Mouse (Mus musculus): Measurements from ENCODE around the gene Eln. TPM values are rescaled to one million over a fixed set of nuclear protein-coding genes. Genes with fewer than 3 reads are reported as not detected.

Eln gene
- polyA plus RNA-seq, 1 experiment from 2014 or later, result 14.8 TPM

- Histone ChIP-seq H3K4me1 (ENCODE audit: insufficient read depth) (peaks cover 2% of the 10 kb centered on the region; the same call in 1 of the 2 replicates), H3K4me2 (ENCODE audit: low read depth, low read length) (no peak overlapping the region), H3K27ac (ENCODE audit: low read depth) (no peak overlapping the region), H3K27me3 (ENCODE audit: insufficient read depth, low read length) (no peaks in the 10 kb centered on the region), H3K9ac (replicated peaks) (no peak overlapping the region), H3K4me3 (ENCODE audit: low read depth, low read length) (no peak overlapping the region), H3K36me3 (replicated peaks; ENCODE audit: insufficient read depth, low read length) (no peaks in the 10 kb centered on the region), H3K9me3 (ENCODE audit: low read length) (no peaks in the 10 kb centered on the region)
- DNase-seq, result no peak
- no peak for ATAC-seq
- TF ChIP-seq CTCF (IDR thresholded peaks at IDR 0.05; ENCODE audit: low read depth) (no peak), EP300 (IDR thresholded peaks at IDR 0.05; ENCODE audit: low read depth) (no peak)
- 41% methylated on average over 3 of the region's 3 CpGs for WGBS (ENCODE audit: insufficient replicate concordance)
Observed at GRCm38 (mm10) chr5:134739951-134740350, 7.2 kb downstream of the Eln start.

- H3K4me3 ChIP-seq (ENCODE audit: low read depth, low read length), result no peak overlapping the region
- TF ChIP-seq CTCF (IDR thresholded peaks at IDR 0.05; ENCODE audit: low read depth) (no peak), EP300 (IDR thresholded peaks at IDR 0.05; ENCODE audit: low read depth) (no peak)
- no peaks in the 10 kb centered on the region for H3K27me3 ChIP-seq (ENCODE audit: insufficient read depth, low read length)
- no peaks in the 10 kb centered on the region for H3K36me3 ChIP-seq (replicated peaks; ENCODE audit: insufficient read depth, low read length)
- 60% methylated on average over 2 of the region's 2 CpGs for WGBS (ENCODE audit: insufficient replicate concordance)
- H3K27ac ChIP-seq (ENCODE audit: low read depth), result no peak overlapping the region
- no peaks in the 10 kb centered on the region for H3K4me1 ChIP-seq (ENCODE audit: insufficient read depth)
- no peaks in the 10 kb centered on the region for H3K9me3 ChIP-seq (ENCODE audit: low read length)
- ATAC-seq, result peak; percentile 80
- H3K9ac ChIP-seq (replicated peaks), result no peak overlapping the region
- H3K4me2 ChIP-seq (ENCODE audit: low read depth, low read length), result no peak overlapping the region
- no peak for DNase-seq
Observed at GRCm38 (mm10) chr5:134734920-134735319, 12.2 kb downstream of the Eln start.

GRCm38 (mm10) chr5:134734072-134734471 is 13.1 kb downstream of the Eln start:
- DNase-seq, result no peak
- Histone ChIP-seq H3K9ac (replicated peaks) (no peak overlapping the region), H3K9me3 (ENCODE audit: low read length) (no peaks in the 10 kb centered on the region), H3K36me3 (replicated peaks; ENCODE audit: insufficient read depth, low read length) (no peaks in the 10 kb centered on the region), H3K4me1 (ENCODE audit: insufficient read depth) (no peaks in the 10 kb centered on the region), H3K27me3 (ENCODE audit: insufficient read depth, low read length) (no peaks in the 10 kb centered on the region), H3K27ac (ENCODE audit: low read depth) (no peak overlapping the region), H3K4me3 (ENCODE audit: low read depth, low read length) (no peak overlapping the region), H3K4me2 (ENCODE audit: low read depth, low read length) (no peak overlapping the region)
- WGBS (ENCODE audit: insufficient replicate concordance), result 64% methylated on average over 5 of the region's 5 CpGs
- ATAC-seq, result no peak
- TF ChIP-seq CTCF (IDR thresholded peaks at IDR 0.05; ENCODE audit: low read depth) (no peak), EP300 (IDR thresholded peaks at IDR 0.05; ENCODE audit: low read depth) (no peak)

GRCm38 (mm10) chr5:134733241-134733640 is 13.9 kb downstream of the Eln start:
- no peak for ATAC-seq
- DNase-seq, result no peak
- Histone ChIP-seq H3K4me3 (ENCODE audit: low read depth, low read length) (no peak overlapping the region), H3K9me3 (ENCODE audit: low read length) (no peaks in the 10 kb centered on the region), H3K27me3 (ENCODE audit: insufficient read depth, low read length) (no peaks in the 10 kb centered on the region), H3K27ac (ENCODE audit: low read depth) (no peak overlapping the region), H3K36me3 (replicated peaks; ENCODE audit: insufficient read depth, low read length) (no peaks in the 10 kb centered on the region), H3K4me1 (ENCODE audit: insufficient read depth) (no peaks in the 10 kb centered on the region), H3K9ac (replicated peaks) (no peak overlapping the region), H3K4me2 (ENCODE audit: low read depth, low read length) (no peak overlapping the region)
- 60% methylated on average over 4 of the region's 4 CpGs for WGBS (ENCODE audit: insufficient replicate concordance)
- no peak for TF ChIP-seq CTCF (IDR thresholded peaks at IDR 0.05; ENCODE audit: low read depth)
- no peak for TF ChIP-seq EP300 (IDR thresholded peaks at IDR 0.05; ENCODE audit: low read depth)

- H3K4me2 ChIP-seq (ENCODE audit: low read depth, low read length), result no peak overlapping the region
- H3K27me3 ChIP-seq (ENCODE audit: insufficient read depth, low read length), result no peaks in the 10 kb centered on the region
- no peak overlapping the region for H3K9ac ChIP-seq (replicated peaks)
- no peak overlapping the region for H3K27ac ChIP-seq (ENCODE audit: low read depth)
- no peaks in the 10 kb centered on the region for H3K36me3 ChIP-seq (replicated peaks; ENCODE audit: insufficient read depth, low read length)
- 83% methylated on average over 12 of the region's 12 CpGs for WGBS (ENCODE audit: insufficient replicate concordance)
- H3K9me3 ChIP-seq (ENCODE audit: low read length), result no peaks in the 10 kb centered on the region
- ATAC-seq (no peak), DNase-seq (no peak)
- H3K4me1 ChIP-seq (ENCODE audit: insufficient read depth), result no peaks in the 10 kb centered on the region
- TF ChIP-seq EP300 (IDR thresholded peaks at IDR 0.05; ENCODE audit: low read depth) (no peak), CTCF (IDR thresholded peaks at IDR 0.05; ENCODE audit: low read depth) (no peak)
- no peak overlapping the region for H3K4me3 ChIP-seq (ENCODE audit: low read depth, low read length)
Observed at GRCm38 (mm10) chr5:134729124-134729523, 18.0 kb downstream of the Eln start.

GRCm38 (mm10) chr5:134728535-134728934 is 18.6 kb downstream of the Eln start:
- ATAC-seq (no peak), DNase-seq (no peak)
- H3K27ac ChIP-seq (ENCODE audit: low read depth), result no peak overlapping the region
- 79% methylated on average over 3 of the region's 3 CpGs for whole genome bisulfite sequencing (ENCODE audit: insufficient replicate concordance)
- H3K4me1 ChIP-seq (ENCODE audit: insufficient read depth), result no peaks in the 10 kb centered on the region
- no peak for TF ChIP-seq CTCF (IDR thresholded peaks at IDR 0.05; ENCODE audit: low read depth)
- no peak for TF ChIP-seq EP300 (IDR thresholded peaks at IDR 0.05; ENCODE audit: low read depth)
- H3K9ac ChIP-seq (replicated peaks), result no peak overlapping the region
- H3K4me3 ChIP-seq (ENCODE audit: low read depth, low read length), result no peak overlapping the region
- no peak overlapping the region for H3K4me2 ChIP-seq (ENCODE audit: low read depth, low read length)
- no peaks in the 10 kb centered on the region for H3K27me3 ChIP-seq (ENCODE audit: insufficient read depth, low read length)
- H3K9me3 ChIP-seq (ENCODE audit: low read length), result no peaks in the 10 kb centered on the region
- no peaks in the 10 kb centered on the region for H3K36me3 ChIP-seq (replicated peaks; ENCODE audit: insufficient read depth, low read length)

Data from liver, postnatal 0 days (tissue).